ENCODE assay signal across 12 mouse cellular contexts in the genomic region with DNA sequence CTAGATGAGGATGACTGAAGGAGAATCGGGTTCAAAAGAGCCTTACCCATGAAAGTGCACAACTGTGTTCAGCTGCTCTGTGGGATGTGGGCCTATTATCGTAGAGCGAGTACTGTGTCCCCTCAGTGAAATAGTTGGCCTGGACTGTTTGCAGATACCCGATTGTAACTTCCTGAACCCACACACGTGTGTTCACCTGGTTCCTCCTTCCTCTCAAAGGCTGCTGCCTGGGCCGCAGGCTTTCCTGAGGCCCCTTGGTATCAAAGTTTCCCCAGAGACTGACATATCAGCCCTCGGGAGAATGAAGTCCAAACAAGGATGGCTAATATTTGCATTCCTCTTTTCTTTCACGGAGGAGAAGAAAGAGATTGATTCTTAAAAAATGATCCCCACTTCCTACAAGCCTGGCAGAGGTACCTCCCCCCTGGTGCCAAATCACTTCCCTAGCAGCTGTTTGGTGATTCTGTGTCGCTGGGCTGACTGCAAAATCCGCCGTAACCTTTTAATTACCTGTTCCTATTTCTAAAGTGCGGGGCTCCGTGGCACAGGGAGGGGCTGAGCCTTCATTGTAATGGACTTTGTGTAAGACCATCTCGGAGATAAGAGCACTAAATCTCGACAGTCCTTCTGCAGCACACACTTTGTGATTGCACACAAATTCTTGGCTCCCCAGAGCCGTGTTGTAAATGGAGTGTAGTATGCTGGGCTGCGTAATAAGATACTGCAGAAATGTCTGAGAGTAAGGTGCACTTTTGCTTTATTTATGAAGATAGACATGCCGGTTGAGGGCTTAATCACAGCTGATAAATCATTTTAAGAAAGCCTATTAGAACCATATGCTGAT.
DNase-seq lines count a peak whose midpoint lies in the region; ATAC-seq and TF ChIP-seq lines count a peak whose summit lies in the region.
"Had no signal": no experiment of that assay in that cellular context is flagged by ENCODE, and none has a peak within 500 bp of the region (broad histone marks: within the 10 kb centered on the region; RNA-seq: fewer than 3 reads in every experiment).

No protein-coding gene starts in this region.

- no peak for TF ChIP-seq EP300 in heart, postnatal 0 days (IDR thresholded peaks at IDR 0.05; ENCODE audit: low read depth)

- H3K4me2 ChIP-seq in heart, postnatal 0 days (ENCODE audit: low read depth, low read length), result peak overlapping the region; percentile 16; the same call in 1 of the 2 replicates
- H3K4me2 ChIP-seq in heart, embryonic 11.5 days, result no peak overlapping the region
- H3K4me2 ChIP-seq in embryonic facial prominence, embryonic 15.5 days (replicated peaks), result 0 out of 2 replicates have a peak overlapping the region, but pooled peaks have one; percentile 2
- H3K4me2 ChIP-seq in midbrain, postnatal 0 days (ENCODE audit: low read depth, low read length, poor library complexity, severe bottlenecking), result 0 out of 2 replicates have a peak overlapping the region, but pooled peaks have one; percentile 3
- H3K4me2 ChIP-seq: liver, embryonic 13.5 days had no signal

- no peak for ATAC-seq in heart, postnatal 0 days (ENCODE audit: insufficient read depth, low read depth)
- no peak for ATAC-seq in heart, embryonic 11.5 days (replicated peaks; ENCODE audit: insufficient number of reproducible peaks, low FRiP score, low TSS enrichment)
- no peak for ATAC-seq in embryonic facial prominence, embryonic 15.5 days (ENCODE audit: insufficient number of reproducible peaks, low FRiP score, low TSS enrichment, low read depth)
- no peak for ATAC-seq in midbrain, postnatal 0 days (ENCODE audit: low FRiP score)

- H3K27me3 ChIP-seq in heart, postnatal 0 days (ENCODE audit: control insufficient read depth, insufficient read depth, low read length), result no peaks in the 10 kb centered on the region
- H3K27me3 ChIP-seq in heart, embryonic 11.5 days (ENCODE audit: control insufficient read depth, insufficient read depth, low read length), result no peaks in the 10 kb centered on the region
- no peaks in the 10 kb centered on the region for H3K27me3 ChIP-seq in embryonic facial prominence, embryonic 15.5 days
- no peaks in the 10 kb centered on the region for H3K27me3 ChIP-seq in midbrain, postnatal 0 days (ENCODE audit: insufficient read depth, low read length)
- H3K27me3 ChIP-seq: liver, embryonic 13.5 days had no signal

- no peaks in the 10 kb centered on the region; the same call in 1 of the 2 replicates for H3K36me3 ChIP-seq in heart, postnatal 0 days (replicated peaks; ENCODE audit: control insufficient read depth, insufficient read depth, low read length)
- no peaks in the 10 kb centered on the region for H3K36me3 ChIP-seq in heart, embryonic 11.5 days (ENCODE audit: control insufficient read depth, insufficient read depth, low read length)
- H3K36me3 ChIP-seq in embryonic facial prominence, embryonic 15.5 days, result no peaks in the 10 kb centered on the region
- H3K36me3 ChIP-seq in midbrain, postnatal 0 days (ENCODE audit: insufficient read depth, low read length), result no peaks in the 10 kb centered on the region
- H3K36me3 ChIP-seq: liver, embryonic 13.5 days had no signal

- H3K9ac ChIP-seq in heart, postnatal 0 days (replicated peaks; ENCODE audit: low read depth, low read length), result no peak overlapping the region
- no peak overlapping the region for H3K9ac ChIP-seq in heart, embryonic 11.5 days (ENCODE audit: low read depth, low read length)
- no peak overlapping the region for H3K9ac ChIP-seq in embryonic facial prominence, embryonic 15.5 days
- no peak overlapping the region for H3K9ac ChIP-seq in midbrain, postnatal 0 days (replicated peaks; ENCODE audit: low read length, poor library complexity, severe bottlenecking)
- H3K9ac ChIP-seq: liver, embryonic 13.5 days had no signal

- WGBS in heart, postnatal 0 days, result 45% methylated on average over 18 of the region's 18 CpGs
- WGBS in heart, embryonic 11.5 days (ENCODE audit: insufficient replicate concordance), result 43% methylated on average over 18 of the region's 18 CpGs
- 20% methylated on average over 18 of the region's 18 CpGs for WGBS in embryonic facial prominence, embryonic 15.5 days
- WGBS in midbrain, postnatal 0 days, result 32% methylated on average over 18 of the region's 18 CpGs

- 0 out of 2 replicates have a peak, but pooled peaks cover 8% of the 10 kb centered on the region for H3K4me1 ChIP-seq in heart, postnatal 0 days (ENCODE audit: control insufficient read depth, insufficient read depth)
- H3K4me1 ChIP-seq in heart, embryonic 11.5 days (ENCODE audit: control insufficient read depth, insufficient read depth, low read length), result peaks cover 6% of the 10 kb centered on the region; the same call in 1 of the 2 replicates
- peaks cover 27% of the 10 kb centered on the region for H3K4me1 ChIP-seq in embryonic facial prominence, embryonic 15.5 days
- H3K4me1 ChIP-seq in midbrain, postnatal 0 days (ENCODE audit: insufficient read depth, low read length), result 0 out of 2 replicates have a peak, but pooled peaks cover 3% of the 10 kb centered on the region
- H3K4me1 ChIP-seq: liver, embryonic 13.5 days had no signal

- no peak overlapping the region for H3K27ac ChIP-seq in heart, postnatal 0 days (ENCODE audit: low read depth)
- H3K27ac ChIP-seq in heart, embryonic 11.5 days (ENCODE audit: low read depth, low read length), result no peak overlapping the region
- no peak overlapping the region for H3K27ac ChIP-seq in embryonic facial prominence, embryonic 15.5 days (replicated peaks)
- no peak overlapping the region for H3K27ac ChIP-seq in midbrain, postnatal 0 days (ENCODE audit: low read depth, low read length)
- H3K27ac ChIP-seq: liver, embryonic 13.5 days had no signal

- H3K9me3 ChIP-seq in heart, postnatal 0 days (replicated peaks; ENCODE audit: control insufficient read depth, low read length), result no peaks in the 10 kb centered on the region
- no peaks in the 10 kb centered on the region for H3K9me3 ChIP-seq in heart, embryonic 11.5 days (replicated peaks; ENCODE audit: control insufficient read depth, low read length)
- H3K9me3 ChIP-seq in embryonic facial prominence, embryonic 15.5 days (replicated peaks), result no peaks in the 10 kb centered on the region
- H3K9me3 ChIP-seq in midbrain, postnatal 0 days (ENCODE audit: low read length), result no peaks in the 10 kb centered on the region
- H3K9me3 ChIP-seq: liver, embryonic 13.5 days had no signal

- H3K4me3 ChIP-seq in heart, postnatal 0 days (ENCODE audit: low read depth, low read length), result no peak overlapping the region
- no peak overlapping the region for H3K4me3 ChIP-seq in heart, embryonic 11.5 days (ENCODE audit: low read depth, low read length)
- no peak overlapping the region for H3K4me3 ChIP-seq in embryonic facial prominence, embryonic 15.5 days (replicated peaks)
- H3K4me3 ChIP-seq in midbrain, postnatal 0 days (ENCODE audit: low read depth, low read length), result no peak overlapping the region
- H3K4me3 ChIP-seq: liver, embryonic 13.5 days had no signal

- TF ChIP-seq CTCF in heart, postnatal 0 days (IDR thresholded peaks at IDR 0.05; ENCODE audit: low read depth), result no peak
- no peak for TF ChIP-seq CTCF in midbrain, postnatal 0 days (IDR thresholded peaks at IDR 0.05)

- DNase-seq in heart, postnatal 0 days (ENCODE audit: low spot score), result no peak
- peak; percentile 29 for DNase-seq in embryo, embryonic 10.5 days (ENCODE audit: low spot score)
- no peak for DNase-seq in midbrain, postnatal 0 days (ENCODE audit: low spot score)
- no peak for DNase-seq in right cerebral cortex, postnatal 14 days
- DNase-seq in frontal cortex, postnatal 36 days (ENCODE audit: low spot score in 2 of 2), result no peak
- no peak for DNase-seq in adrenal gland, postnatal 25 days
- DNase-seq: adrenal gland, adult 2 months; cerebellum, adult 9-11 months; kidney, postnatal 4 days; liver, embryonic 13.5 days had no signal
